Mouse (Mus musculus): Measurements from ENCODE around the gene Hsp90ab1. TPM values are rescaled to one million over a fixed set of nuclear protein-coding genes. Genes with fewer than 3 reads are reported as not detected.

Hsp90ab1 gene
- polyA plus RNA-seq, 1 experiment from 2014 or later: 1,497 TPM

DNA sequence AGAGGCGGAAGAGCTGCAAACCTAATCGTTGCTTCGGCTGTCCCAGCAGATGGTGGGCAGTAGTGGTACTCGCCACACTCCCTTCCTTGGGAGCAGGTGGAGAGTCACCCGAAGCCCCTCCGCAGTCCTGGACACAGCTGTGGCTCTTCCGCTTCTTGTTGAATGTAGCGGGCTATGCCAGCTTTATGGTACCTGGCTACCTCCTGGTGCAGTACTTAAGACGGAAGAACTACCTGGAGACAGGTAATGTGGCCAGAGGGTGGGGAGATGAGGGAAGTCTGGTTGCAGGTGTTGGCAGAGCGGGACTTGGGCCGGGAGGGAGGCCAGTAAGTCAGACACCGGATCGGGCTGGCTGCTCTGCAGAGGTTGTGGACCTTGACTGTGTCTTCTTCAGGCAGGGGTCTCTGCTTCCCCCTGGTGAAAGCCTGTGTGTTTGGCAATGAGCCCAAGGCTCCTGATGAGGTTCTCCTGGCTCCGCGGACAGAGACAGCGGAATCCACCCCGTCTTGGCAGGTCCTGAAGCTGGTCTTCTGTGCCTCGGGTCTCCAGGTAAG, 8.5 kb downstream of the Hsp90ab1 start:
- peak overlapping the region; percentile 94 for H3K4me3 ChIP-seq
- H3K36me3 ChIP-seq: peaks cover 41% of the 10 kb centered on the region
- H3K4me2 ChIP-seq: peak overlapping the region; percentile 93
- H3K9ac ChIP-seq: peak overlapping the region; percentile 87
- 11% methylated on average over 18 of the region's 18 CpGs for WGBS
- peak overlapping the region; percentile 88 for H3K27ac ChIP-seq
- 0 out of 2 replicates have a peak, but pooled peaks have one; percentile 6 for ATAC-seq (ENCODE audit: insufficient number of reproducible peaks, low FRiP score, low TSS enrichment, low read depth)
- H3K9me3 ChIP-seq: no peaks in the 10 kb centered on the region
- H3K4me1 ChIP-seq: peaks cover 36% of the 10 kb centered on the region
- no peaks in the 10 kb centered on the region for H3K27me3 ChIP-seq

DNA sequence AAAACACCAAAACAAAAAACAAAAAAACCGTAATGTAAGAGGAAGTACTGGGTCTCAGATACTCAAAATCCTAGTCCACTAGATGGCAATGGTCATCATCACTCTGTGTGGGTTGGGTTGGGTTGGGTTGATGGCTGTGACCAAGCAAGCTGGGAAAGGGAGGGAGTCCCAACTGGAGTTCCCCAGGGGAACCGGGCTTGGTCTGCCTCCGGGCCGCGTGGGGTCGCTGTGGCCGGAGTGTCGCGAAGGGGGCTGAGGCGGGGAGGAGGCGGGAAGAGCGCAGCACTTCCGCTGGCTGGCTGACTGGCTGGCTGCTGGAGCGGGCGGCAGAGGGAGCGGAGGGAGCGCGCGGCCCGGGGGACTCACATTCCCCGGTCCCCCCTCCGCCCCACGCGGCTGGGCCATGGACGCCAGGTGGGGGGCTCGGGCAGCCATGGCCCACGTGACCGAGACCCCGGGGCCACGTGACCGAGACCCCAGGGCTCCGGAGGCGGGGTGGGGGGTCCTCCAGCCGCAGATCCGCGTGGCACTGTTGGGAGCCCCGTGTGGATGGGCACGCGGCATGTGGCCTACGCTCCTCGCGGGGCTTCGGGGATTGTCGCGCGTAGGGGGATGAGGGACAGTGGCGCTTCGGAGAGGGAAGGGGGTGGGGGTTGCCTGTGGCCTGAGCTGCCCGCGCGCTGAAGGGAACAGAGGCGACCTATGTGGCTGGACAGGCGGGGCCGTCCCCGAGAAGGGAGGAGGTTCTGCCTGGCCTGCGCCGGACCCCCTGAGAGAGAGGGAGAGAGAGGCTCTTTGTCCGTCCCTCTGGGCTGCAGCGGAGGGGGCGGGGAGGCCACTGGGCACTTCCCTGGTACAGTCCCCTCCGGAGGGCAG, 9.2 kb downstream of the Hsp90ab1 start, which contains the start of gene Slc35b2:
Slc35b2 (plus strand) TSS at position 220 of the 876 bp plus-strand sequence.
- ATAC-seq (ENCODE audit: insufficient number of reproducible peaks, low FRiP score, low TSS enrichment, low read depth): peak; percentile 81
- H3K36me3 ChIP-seq: peaks cover 33% of the 10 kb centered on the region
- peak within 1 kb of the TSS; percentile 88 for H3K27ac ChIP-seq
- peak within 1 kb of the TSS; percentile 94 for H3K4me3 ChIP-seq
- H3K4me2 ChIP-seq: peak within 1 kb of the TSS; percentile 93
- under 1% methylated on average over 56 of the region's 61 CpGs for WGBS
- H3K27me3 ChIP-seq: no peaks in the 10 kb centered on the region; the same call in 1 of the 2 replicates
- H3K4me1 ChIP-seq: peaks cover 38% of the 10 kb centered on the region
- peak within 1 kb of the TSS; percentile 87 for H3K9ac ChIP-seq
- no peaks in the 10 kb centered on the region for H3K9me3 ChIP-seq

DNA sequence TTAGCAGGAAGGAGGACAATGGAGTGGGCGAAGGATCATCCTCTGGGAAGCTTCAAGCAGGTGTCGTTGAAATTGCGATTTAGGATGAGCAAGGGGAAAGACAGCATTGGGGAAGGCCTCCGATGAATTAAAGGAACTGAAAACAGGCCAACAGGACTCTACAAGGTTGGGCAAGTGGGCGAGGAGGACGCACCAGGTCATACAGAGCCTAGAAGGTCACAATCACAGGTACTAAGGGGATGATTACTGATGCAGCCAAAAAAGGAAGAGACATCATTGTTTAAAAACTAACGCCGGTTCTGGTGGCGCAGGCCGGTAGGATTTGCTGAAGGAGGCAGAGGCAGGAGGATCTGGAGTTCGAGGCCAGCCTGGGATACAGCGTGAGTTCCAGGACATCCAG, 9.9 kb downstream of the Hsp90ab1 start:
- no peak overlapping the region for H3K9ac ChIP-seq
- H3K4me2 ChIP-seq: peak overlapping the region; percentile 93; the same call in 1 of the 2 replicates
- 80% methylated on average over 12 of the region's 12 CpGs for WGBS
- peaks cover 27% of the 10 kb centered on the region for H3K36me3 ChIP-seq
- ATAC-seq (ENCODE audit: insufficient number of reproducible peaks, low FRiP score, low TSS enrichment, low read depth): no peak
- peaks cover 36% of the 10 kb centered on the region for H3K4me1 ChIP-seq
- H3K4me3 ChIP-seq: 0 out of 2 replicates have a peak overlapping the region, but pooled peaks have one; percentile 94
- H3K9me3 ChIP-seq: no peaks in the 10 kb centered on the region
- H3K27ac ChIP-seq: no peak overlapping the region
- H3K27me3 ChIP-seq: no peaks in the 10 kb centered on the region; the same call in 1 of the 2 replicates

DNA sequence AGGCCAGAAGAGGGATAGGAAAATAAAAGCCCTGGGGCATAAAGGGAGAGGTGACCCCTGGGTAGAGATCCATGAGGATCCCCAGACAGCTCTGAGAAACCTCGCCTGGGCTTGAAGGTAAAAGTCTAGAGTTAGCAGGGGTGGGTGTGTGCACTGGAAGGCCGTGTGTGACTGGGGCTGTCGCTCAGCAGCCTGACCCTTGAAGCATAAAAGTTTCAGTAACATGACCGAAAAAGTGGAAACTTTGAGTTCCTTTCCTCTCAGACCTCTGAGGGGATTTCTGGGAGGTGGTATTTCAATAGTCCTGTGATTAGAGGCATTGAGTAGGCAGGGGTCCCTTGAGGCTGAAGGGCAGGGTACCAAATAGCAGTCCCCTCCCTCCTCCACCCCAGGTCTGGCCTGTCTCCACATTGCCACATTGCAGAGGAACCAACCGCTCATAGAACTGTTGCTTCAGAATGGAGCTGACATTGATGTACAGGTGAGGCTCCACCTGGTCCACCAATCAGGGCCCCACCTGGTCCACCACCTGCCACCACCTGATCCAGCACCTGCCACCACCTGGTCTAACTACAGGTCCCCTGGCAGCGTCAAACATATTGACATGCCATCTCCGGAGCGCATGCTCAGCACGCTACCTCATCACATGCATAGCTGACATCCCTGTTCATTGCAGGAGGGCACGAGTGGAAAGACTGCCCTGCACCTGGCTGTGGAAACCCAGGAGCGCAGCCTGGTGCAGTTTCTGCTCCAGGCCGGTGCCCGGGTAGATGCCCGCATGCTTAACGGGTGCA, 13.1 kb downstream of the Hsp90ab1 start:
- Histone ChIP-seq H3K9ac (no peak overlapping the region), H3K27me3 (peaks cover 7% of the 10 kb centered on the region), H3K4me2 (no peak overlapping the region), H3K27ac (no peak overlapping the region), H3K9me3 (no peaks in the 10 kb centered on the region), H3K36me3 (no peaks in the 10 kb centered on the region), H3K4me3 (no peak overlapping the region), H3K4me1 (peaks cover 23% of the 10 kb centered on the region)
- ATAC-seq (ENCODE audit: insufficient number of reproducible peaks, low FRiP score, low TSS enrichment, low read depth): no peak
- WGBS: 86% methylated on average over 15 of the region's 15 CpGs

DNA sequence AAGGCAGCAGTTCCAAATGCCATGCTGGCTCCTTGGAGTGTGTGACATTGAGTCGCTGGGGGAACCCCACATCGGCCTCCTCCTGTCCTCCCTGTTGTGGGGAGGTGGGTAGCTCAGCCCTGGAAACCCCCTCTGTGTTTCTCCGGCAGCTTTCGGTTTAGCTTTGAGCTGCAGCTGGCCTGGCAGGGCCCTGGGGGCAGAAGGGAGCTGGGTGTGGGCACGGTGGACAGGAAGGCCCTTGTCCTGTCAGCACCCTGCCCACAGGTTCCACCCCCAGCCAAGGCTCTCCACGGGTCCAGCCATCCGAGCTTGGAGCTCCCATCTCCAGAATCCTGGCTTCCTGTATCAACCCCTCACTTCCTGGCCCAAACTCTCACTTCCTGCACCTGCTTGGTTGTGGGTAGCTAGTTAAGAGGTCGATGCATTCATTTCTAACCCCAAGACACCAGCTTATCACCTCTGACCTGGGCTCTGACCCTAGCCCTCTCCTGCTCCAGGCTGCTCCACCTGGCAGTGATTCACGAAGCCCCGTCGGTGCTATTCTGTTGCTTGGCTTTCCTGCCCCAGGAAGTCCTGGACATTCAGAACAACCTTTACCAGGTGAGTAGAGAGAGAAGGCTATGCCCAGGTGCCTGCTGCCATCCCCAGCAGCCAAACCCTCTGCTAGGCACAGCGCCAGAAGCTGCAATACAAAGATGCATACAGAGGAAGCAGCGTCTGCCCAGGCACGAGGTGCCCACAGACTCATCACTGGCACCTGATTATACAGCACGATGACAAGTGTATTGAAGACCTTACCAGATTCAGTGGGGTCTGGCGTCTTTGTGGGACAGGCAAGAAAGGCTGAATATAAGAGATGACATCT, 14.8 kb downstream of the Hsp90ab1 start:
- Histone ChIP-seq H3K9me3 (no peaks in the 10 kb centered on the region), H3K4me3 (no peak overlapping the region), H3K4me2 (no peak overlapping the region), H3K4me1 (peaks cover 18% of the 10 kb centered on the region), H3K36me3 (no peaks in the 10 kb centered on the region), H3K9ac (no peak overlapping the region), H3K27ac (no peak overlapping the region), H3K27me3 (peaks cover 10% of the 10 kb centered on the region)
- WGBS: 72% methylated on average over 16 of the region's 16 CpGs
- no peak for ATAC-seq (ENCODE audit: insufficient number of reproducible peaks, low FRiP score, low TSS enrichment, low read depth)

DNA sequence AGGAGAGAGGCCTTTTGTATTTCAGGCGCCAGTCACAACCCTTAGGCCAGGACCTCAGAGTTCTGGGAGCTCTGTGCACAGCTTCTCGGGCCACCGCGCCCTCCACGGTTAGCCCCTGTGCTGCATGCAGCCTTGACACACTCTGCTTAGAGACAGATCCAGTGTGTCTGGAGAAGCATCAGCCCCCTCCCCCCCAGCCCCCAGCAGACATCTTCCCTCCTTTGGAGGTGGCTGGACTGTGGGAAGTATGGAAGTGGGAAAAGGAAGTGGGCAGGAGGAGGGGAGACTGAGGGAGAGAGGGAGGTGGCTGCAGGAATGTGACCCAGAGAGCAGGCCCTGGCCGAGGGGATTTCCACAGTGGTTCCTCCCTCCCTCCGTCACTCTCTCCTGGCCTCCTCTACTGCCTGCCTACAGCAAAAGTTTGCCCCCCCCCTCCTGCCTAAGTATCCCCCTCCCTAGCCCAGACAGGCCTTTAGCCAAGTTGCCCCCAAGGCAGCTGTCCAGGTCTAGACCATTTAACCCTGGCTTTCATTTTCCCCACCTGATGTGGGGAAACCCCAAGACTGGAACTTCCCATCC, 15.7 kb downstream of the Hsp90ab1 start:
- H3K4me1 ChIP-seq: peaks cover 18% of the 10 kb centered on the region
- ATAC-seq (ENCODE audit: insufficient number of reproducible peaks, low FRiP score, low TSS enrichment, low read depth): no peak
- no peak overlapping the region for H3K27ac ChIP-seq
- H3K4me3 ChIP-seq: no peak overlapping the region
- H3K27me3 ChIP-seq: peaks cover 10% of the 10 kb centered on the region
- H3K36me3 ChIP-seq: no peaks in the 10 kb centered on the region
- H3K9ac ChIP-seq: no peak overlapping the region
- WGBS: 76% methylated on average over 6 of the region's 7 CpGs
- H3K4me2 ChIP-seq: no peak overlapping the region
- H3K9me3 ChIP-seq: no peaks in the 10 kb centered on the region

DNA sequence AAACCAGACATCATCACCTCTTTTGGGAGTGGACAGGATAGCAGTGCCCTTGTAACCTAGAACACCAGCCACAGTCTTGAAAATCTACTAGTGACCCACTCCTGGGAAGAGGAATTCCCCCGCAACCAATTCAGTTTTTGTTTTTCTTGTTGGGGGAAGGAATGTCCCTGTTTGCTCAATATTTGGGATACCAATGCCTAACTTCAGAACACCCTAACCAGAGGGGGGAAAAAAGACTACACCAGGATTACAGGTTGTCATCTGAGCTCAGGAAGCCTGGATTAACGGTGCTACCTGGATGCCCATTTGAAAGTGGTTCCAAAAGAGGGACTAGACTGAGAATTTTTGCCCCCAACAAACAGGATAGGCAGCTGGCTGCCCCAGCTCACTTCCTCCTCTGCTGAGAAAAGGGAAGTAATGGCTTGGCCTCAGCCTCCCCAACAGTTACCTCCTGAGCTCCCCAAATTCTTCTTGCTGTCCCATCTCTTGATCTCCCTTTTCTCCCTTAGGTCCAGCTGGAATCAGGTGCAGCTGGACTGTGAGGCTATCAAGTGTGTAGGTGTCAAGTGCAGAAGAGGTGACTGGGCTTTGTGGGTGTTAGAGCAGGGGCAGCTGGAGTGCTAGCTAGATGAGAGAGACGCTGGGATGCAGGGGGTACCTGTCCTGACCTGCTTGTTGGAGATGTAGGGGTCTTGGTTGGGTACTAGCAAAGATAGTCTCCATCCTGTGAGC, 16.4 kb downstream of the Hsp90ab1 start:
- peaks cover 21% of the 10 kb centered on the region for H3K4me1 ChIP-seq
- H3K4me2 ChIP-seq: peak overlapping the region; percentile 96
- H3K27me3 ChIP-seq: peaks cover 10% of the 10 kb centered on the region
- H3K4me3 ChIP-seq: peak overlapping the region; percentile 67
- 70% methylated on average over 3 of the region's 3 CpGs for WGBS
- H3K27ac ChIP-seq: no peak overlapping the region
- no peaks in the 10 kb centered on the region for H3K9me3 ChIP-seq
- ATAC-seq (ENCODE audit: insufficient number of reproducible peaks, low FRiP score, low TSS enrichment, low read depth): no peak
- no peaks in the 10 kb centered on the region for H3K36me3 ChIP-seq
- H3K9ac ChIP-seq: no peak overlapping the region

DNA sequence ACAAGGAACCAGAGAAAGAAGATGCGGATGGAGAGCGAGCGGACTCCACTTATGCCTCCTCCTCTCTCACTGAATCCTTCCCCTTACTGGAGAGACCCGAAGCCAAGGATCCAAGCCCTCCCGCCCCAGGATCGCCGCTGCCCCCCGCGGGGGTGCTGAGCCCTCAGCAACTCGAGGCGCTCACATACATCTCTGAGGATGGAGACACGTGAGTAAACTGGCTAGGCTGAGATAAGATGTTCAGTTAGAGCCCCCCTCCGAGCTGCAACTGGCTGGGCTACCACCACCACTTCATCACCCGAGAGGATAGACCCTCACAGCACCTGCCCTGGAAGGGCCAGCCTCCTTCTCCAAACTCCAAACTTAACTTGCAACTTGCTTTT, 17.0 kb downstream of the Hsp90ab1 start:
- Histone ChIP-seq H3K4me2 (peak overlapping the region; percentile 96), H3K9ac (peak overlapping the region; percentile 66), H3K4me1 (peaks cover 21% of the 10 kb centered on the region), H3K36me3 (no peaks in the 10 kb centered on the region), H3K27me3 (peaks cover 10% of the 10 kb centered on the region), H3K9me3 (no peaks in the 10 kb centered on the region), H3K4me3 (peak overlapping the region; percentile 67), H3K27ac (peak overlapping the region; percentile 27; the same call in 1 of the 2 replicates)
- WGBS: 2% methylated on average over 14 of the region's 14 CpGs
- ATAC-seq (ENCODE audit: insufficient number of reproducible peaks, low FRiP score, low TSS enrichment, low read depth): no peak

DNA sequence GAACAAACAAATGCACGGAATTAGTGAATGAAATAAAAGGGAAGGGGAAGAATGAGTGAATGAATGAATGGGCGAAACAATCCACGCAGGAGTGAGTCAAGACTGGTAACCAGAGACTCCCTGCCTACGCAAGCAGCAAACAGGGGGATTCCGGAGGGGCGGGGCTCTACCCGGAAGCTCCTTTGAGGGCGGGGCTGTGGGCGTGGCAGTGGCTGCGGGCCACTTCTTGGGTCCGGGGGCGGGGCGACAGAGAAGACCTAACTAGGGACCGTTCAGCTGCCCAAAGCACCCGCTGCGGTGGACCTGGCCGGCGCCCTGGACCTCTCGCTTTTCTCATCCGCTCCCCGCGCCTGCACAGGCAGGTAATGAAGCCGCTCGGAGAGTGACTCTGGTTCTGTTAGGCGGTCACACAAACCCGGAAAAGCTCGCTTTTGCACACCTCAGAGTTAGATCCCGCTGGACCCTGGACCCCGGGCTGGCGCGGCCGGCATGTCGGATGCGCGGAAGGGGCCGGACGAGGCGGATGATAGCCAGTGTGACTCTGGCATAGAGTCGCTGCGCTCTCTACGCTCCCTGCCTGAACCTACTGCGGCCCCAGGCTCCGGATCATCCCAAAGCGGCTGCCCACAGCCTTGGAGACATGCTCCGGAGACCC, 17.5 kb downstream of the Hsp90ab1 start, which contains the start of gene Nfkbie:
Nfkbie (plus strand) TSS at position 252 of the 655 bp plus-strand sequence.
- Histone ChIP-seq H3K4me2 (peak within 1 kb of the TSS; percentile 96), H3K9me3 (no peaks in the 10 kb centered on the region), H3K27ac (peak within 1 kb of the TSS; percentile 27; the same call in 1 of the 2 replicates), H3K4me1 (peaks cover 21% of the 10 kb centered on the region), H3K27me3 (peaks cover 10% of the 10 kb centered on the region), H3K36me3 (no peaks in the 10 kb centered on the region), H3K4me3 (peak within 1 kb of the TSS; percentile 67), H3K9ac (peak within 1 kb of the TSS; percentile 66)
- ATAC-seq (ENCODE audit: insufficient number of reproducible peaks, low FRiP score, low TSS enrichment, low read depth): peak; percentile 81
- 0% methylated on average over 44 of the region's 45 CpGs for WGBS

DNA sequence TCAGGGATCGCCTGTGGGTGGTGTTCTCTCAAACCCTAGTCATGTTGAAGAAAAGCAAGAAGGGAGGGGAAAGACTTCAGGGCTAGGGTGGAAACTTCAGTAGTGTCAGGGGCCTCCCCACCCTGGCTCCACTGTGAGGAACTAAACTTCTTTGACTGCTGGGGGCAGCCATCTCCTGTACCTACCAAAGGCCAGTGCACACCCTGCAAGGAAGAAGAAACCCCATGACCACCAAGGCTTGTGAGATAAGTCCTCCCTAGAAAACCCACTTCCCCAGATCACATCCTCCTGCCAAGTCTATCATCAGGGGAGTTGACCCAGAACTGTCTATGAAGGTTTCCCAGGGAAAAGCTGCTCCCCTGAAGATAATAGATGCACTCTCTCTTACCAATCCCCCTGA, 18.7 kb downstream of the Hsp90ab1 start:
- Histone ChIP-seq H3K4me1 (peaks cover 29% of the 10 kb centered on the region), H3K9ac (no peak overlapping the region), H3K4me3 (no peak overlapping the region), H3K4me2 (no peak overlapping the region), H3K9me3 (no peaks in the 10 kb centered on the region), H3K27ac (no peak overlapping the region), H3K27me3 (peaks cover 10% of the 10 kb centered on the region), H3K36me3 (no peaks in the 10 kb centered on the region)
- 48% methylated on average over 1 of the region's 1 CpGs for WGBS
- no peak for ATAC-seq (ENCODE audit: insufficient number of reproducible peaks, low FRiP score, low TSS enrichment, low read depth)

Measured in limb, embryonic 15.5 days (tissue).